Mouse (Mus musculus) bone marrow, adult 2 months (tissue): Measurements from ENCODE around the gene Gm49403. TPM values are rescaled to one million over a fixed set of nuclear protein-coding genes. Genes with fewer than 3 reads are reported as not detected.
A peak's percentile ranks its signal among the peaks of the same experiment; 100 is the strongest.

Experiments used
- H3K27ac ChIP-seq: fragments of 200-500 bp; 2 replicates; pipeline ENCODE4 v1.5.1; 2012; ENCODE audit warnings: low read depth, mild to moderate bottlenecking, control low read depth, inconsistent platforms, low read length; ENCODE audit not compliant: control insufficient read depth, poor library complexity, insufficient read depth
- H3K4me1 ChIP-seq: fragments of 200-500 bp; 2 replicates; pipeline ENCODE4 v1.6.1; 2011; ENCODE audit warnings: low read length; ENCODE audit not compliant: control insufficient read depth, insufficient read depth
- H3K4me3 ChIP-seq: fragments of 200-500 bp; replicated peaks from 2 replicates; pipeline ENCODE3; 2011; ENCODE audit warnings: mild to moderate bottlenecking, low read depth, low read length, control low read depth; ENCODE audit not compliant: control insufficient read depth
- CTCF ChIP-seq: fragments of 200-500 bp; IDR thresholded peaks from 2 replicates; pipeline ENCODE4 v1.5.1; 2011; ENCODE audit warnings: low read length, control low read depth; ENCODE audit not compliant: control insufficient read depth, insufficient read depth
- POLR2A ChIP-seq: fragments of 200-500 bp; IDR thresholded peaks from 2 replicates; pipeline ENCODE4 v1.6.1; 2011; ENCODE audit warnings: low read depth, mild to moderate bottlenecking, control low read depth, low read length, borderline replicate concordance; ENCODE audit not compliant: control insufficient read depth
- WGBS: fragments of 180-500 bp; shearing (Covaris S2); methylation state at CpG from one replicate; pipeline ENCODE4 v1.1.7; 2018; 5-methylcytosine and 5-hydroxymethylcytosine counted together
- polyA plus RNA-seq: library from polyadenylated mRNA; stranded (reverse); fragments of >200 nt; gene quantifications from 2 replicates; pipeline ENCODE4 v1.2.4, GENCODE M21; 2011; ENCODE audit warnings: low replicate concordance; ENCODE audit not compliant: missing spikeins, insufficient read depth, insufficient read length

Gm49403 gene
- polyA plus RNA-seq, 1 experiment, result not detected

DNA sequence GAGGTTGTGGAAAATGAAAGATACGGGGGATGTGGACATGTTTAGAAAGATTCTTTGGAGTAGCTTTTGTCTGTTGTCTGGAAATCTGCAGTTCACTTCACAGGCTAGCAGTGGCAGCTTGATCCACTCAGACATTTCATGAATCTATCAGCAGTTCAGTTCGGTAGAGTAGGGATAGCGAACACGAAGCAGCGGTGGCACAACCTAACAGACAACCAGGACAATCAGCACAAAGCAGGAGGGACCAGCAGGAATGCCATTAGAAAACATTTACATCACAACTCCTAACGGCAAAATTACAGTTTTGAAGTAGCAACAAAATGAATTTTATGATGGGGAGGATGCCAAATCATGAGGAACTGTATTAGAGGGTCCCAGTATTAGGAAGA, 35.9 kb downstream of the Gm49403 start:
- TF ChIP-seq POLR2A, result no peak
- no peak for TF ChIP-seq CTCF
- WGBS, result 70% methylated on average over 6 of the region's 6 CpGs
- H3K4me1 ChIP-seq, result peaks cover 3% of the 10 kb centered on the region; the same call in 1 of the 2 replicates
- H3K27ac ChIP-seq, result no peak overlapping the region; the same call in 1 of the 2 replicates
- peak overlapping the region; percentile 11 for H3K4me3 ChIP-seq

DNA sequence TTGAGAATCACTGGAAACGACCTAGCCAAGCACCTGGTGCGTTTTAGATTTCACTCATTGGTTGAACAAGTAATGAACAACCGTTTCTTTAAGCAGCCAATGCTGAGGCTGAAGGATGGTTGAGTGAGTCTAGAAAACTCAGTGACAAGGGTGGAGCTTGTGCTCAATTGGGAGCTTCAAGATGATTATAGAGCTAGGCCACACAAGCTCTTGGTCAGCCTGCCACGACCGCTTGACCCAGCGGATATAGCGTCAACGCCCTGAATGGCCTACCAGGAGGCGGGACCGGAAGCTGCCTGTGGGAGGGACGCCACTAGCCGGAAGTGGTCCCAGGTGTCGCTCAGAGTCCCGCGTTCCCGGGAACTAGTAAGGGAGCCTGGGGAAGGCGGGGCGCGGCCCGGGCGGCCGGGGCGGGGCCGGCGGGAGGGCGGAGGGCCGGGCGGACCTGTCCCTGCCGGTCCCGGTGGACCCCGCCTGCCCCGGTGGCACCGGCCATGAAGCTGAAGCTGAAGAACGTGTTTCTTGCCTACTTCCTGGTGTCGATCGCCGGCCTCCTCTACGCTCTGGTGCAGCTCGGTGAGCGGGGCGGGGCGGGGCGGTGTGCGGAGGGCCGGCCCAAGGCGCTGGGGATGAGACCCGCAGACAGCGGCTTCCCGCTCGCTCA, 36.5 kb downstream of the Gm49403 start, which contains the start of gene B3gat3:
Gene B3gat3, plus strand, starts transcription at position 302 of the 664 bp plus-strand sequence.
- TF ChIP-seq POLR2A, result peak; percentile 66; the same call in 1 of the 2 replicates
- TF ChIP-seq CTCF, result no peak
- Histone ChIP-seq H3K4me3 (peak within 1 kb of the TSS; percentile 91), H3K4me1 (peaks cover 3% of the 10 kb centered on the region; the same call in 1 of the 2 replicates), H3K27ac (peak within 1 kb of the TSS; percentile 86)
- WGBS, result 1% methylated on average over 50 of the region's 50 CpGs

DNA sequence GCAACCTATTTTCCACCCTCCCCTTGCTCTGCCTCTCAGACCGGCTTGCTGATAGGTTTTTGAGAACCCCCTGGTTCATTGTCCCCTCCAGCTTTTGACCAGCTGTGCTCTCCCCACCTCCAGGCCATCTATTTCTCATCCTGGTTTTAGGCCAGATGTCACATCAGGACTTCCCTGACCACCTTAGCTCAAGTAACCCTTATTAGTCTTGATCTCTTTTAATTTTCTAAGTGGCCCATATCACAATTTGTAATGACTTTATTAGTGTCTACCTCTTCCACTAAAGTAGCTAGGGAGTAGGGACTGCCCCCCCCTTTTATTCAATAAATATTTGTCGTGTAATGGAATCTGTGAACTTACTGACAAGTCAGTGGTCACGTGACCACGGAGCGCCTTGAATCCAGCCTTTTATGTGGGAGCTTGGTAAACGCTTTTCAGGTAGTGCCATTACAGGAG, 37.1 kb downstream of the Gm49403 start:
- WGBS, result under 1% methylated on average over 6 of the region's 6 CpGs
- H3K27ac ChIP-seq, result peak overlapping the region; percentile 86
- H3K4me3 ChIP-seq, result peak overlapping the region; percentile 91
- no peak for TF ChIP-seq POLR2A
- TF ChIP-seq CTCF, result no peak
- peaks cover 3% of the 10 kb centered on the region; the same call in 1 of the 2 replicates for H3K4me1 ChIP-seq

DNA sequence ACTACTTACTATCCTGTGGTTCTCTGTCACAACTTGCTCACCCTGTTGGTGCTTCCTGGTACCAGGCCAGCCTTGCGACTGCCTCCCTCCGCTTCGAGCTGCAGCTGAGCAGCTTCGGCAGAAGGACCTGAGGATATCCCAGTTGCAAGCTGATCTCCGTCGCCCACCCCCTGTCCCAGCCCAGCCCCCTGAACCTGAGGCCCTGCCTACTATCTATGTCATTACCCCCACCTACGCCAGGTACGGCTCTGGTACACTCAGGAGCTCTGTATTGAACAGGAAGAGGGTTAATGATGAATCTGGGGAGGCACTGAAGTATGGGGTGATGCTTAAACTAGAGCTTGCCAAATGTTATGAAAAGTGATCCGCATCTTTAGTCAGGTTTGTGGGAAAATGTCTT, 38.0 kb downstream of the Gm49403 start:
- TF ChIP-seq CTCF (no peak), POLR2A (no peak)
- WGBS, result 56% methylated on average over 9 of the region's 9 CpGs
- H3K4me3 ChIP-seq, result peak overlapping the region; percentile 43
- H3K4me1 ChIP-seq, result peaks cover 3% of the 10 kb centered on the region; the same call in 1 of the 2 replicates
- H3K27ac ChIP-seq, result no peak overlapping the region

DNA sequence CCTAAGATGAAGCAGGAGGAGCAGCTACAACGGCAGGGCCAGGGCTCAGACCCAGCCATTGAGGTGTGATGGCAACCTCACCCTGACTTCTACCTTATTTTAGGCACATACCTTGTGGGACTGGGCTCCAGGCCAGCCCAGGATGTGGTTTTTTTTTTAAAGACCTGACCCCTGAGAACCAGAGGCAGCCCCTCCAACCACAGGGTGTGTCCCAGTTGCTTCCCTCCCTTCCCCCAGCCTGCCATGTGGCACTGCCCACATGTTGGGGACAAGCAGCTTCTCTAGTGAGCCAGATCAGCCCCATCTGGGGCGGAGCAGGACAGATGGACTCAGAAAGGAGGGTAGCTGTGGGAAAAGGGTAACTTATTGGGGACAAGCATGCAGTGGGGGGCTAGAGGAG, 43.0 kb downstream of the Gm49403 start:
- Histone ChIP-seq H3K4me3 (no peak overlapping the region), H3K4me1 (peaks cover 1% of the 10 kb centered on the region), H3K27ac (no peak overlapping the region; the same call in 1 of the 2 replicates)
- no peak for TF ChIP-seq POLR2A
- no peak for TF ChIP-seq CTCF
- 29% methylated on average over 2 of the region's 2 CpGs for WGBS

DNA sequence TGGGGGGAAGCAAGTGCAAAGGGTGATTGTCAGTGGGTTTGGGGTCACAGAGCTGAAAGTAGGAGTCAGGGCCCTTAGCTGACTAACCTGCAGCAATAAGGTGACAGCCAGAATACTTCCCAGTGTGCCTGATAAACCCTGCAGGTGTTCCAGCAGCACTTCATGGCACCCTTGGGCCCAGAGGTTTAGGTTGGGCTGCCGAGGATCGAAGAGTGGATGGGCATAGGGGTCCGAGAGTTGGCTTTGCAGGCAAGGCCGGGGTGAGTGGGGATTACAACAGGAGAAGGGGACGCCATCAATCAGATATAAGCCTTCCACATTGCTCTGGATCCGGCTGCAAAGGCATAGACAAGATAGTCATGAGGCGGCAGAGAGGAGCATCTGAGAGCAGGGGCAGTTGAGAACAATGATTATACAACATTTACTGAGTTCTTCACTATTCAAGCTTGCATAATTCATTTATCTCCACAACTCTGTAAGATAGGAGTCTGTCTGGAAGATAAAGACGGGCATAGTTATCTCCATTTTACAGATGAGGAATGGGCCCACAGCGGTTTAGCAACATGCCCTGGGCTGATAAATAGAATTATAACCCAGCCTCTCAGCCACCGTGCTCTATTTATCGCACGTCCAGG, 44.3 kb downstream of the Gm49403 start:
- TF ChIP-seq POLR2A, result no peak
- TF ChIP-seq CTCF, result no peak
- WGBS, result 58% methylated on average over 12 of the region's 12 CpGs
- Histone ChIP-seq H3K4me3 (no peak overlapping the region), H3K27ac (peak overlapping the region; percentile 22), H3K4me1 (peaks cover 1% of the 10 kb centered on the region)

DNA sequence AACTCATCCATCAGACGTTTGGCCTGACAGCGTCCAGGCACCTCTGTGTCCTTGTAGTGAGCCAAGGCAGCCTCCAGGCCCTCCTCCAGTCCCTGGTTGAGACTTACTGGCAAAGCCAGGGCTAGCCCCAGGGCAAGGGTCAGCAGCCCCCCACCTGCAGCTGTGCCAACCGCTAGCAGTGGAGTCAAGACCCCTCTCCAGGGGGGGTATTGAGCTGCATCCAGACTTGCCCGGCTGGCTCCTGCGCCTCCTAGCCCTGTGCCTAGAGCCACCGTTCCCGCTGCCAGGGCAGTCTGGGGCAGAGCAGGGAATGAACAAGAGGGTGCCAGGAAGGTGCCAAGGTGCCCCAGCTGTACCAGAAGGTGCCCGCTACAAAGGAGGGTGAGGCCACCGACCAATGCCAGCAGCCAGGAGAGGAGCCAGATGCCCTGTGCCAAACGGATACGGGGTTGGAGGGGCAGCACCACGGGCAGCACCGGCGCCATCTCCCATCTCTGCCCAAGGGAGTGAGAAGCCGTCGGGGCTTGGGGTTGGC, 45.0 kb downstream of the Gm49403 start:
- WGBS, result 39% methylated on average over 16 of the region's 16 CpGs
- TF ChIP-seq CTCF (no peak), POLR2A (peak; percentile 51; the same call in 1 of the 2 replicates)
- H3K4me3 ChIP-seq, result peak overlapping the region; percentile 75
- peak overlapping the region; percentile 96 for H3K27ac ChIP-seq
- H3K4me1 ChIP-seq, result peaks cover 1% of the 10 kb centered on the region
